Mouse (Mus musculus) gastrocnemius, adult 2 months (tissue): Measurements from ENCODE around the gene Mtx1. TPM values are rescaled to one million over a fixed set of nuclear protein-coding genes. Genes with fewer than 3 reads are reported as not detected.
A peak's percentile ranks its signal among the peaks of the same experiment; 100 is the strongest.

Source experiments
- DNase-seq: peaks from one replicate; pipeline ENCODE4 v3.0.0; 2022
- H3K27ac ChIP-seq: fragments of 200-600 bp; 2 replicates; pipeline ENCODE4 v1.8.1; 2022; ENCODE audit warnings: mild to moderate bottlenecking
- H3K4me3 ChIP-seq: fragments of 200-600 bp; 2 replicates; pipeline ENCODE4 v1.8.1; 2022; ENCODE audit warnings: mild to moderate bottlenecking, moderate library complexity
- CTCF ChIP-seq: fragments of 200-600 bp; IDR thresholded peaks from 2 replicates; pipeline ENCODE4 v1.8.1; 2022; ENCODE audit warnings: antibody characterized with exemption, mild to moderate bottlenecking, moderate library complexity
- intact Hi-C: fragments of 180-260 bp; cut with DNase I; formaldehyde crosslinking; loops from one replicate; pipeline ENCODE4 v1.15.1; 2025
- long read RNA-seq, 2 experiments: library from polyadenylated mRNA; stranded (forward); transcript quantifications; one replicate each; pipeline ENCODE4 v2.0.0; 2021
- total RNA-seq, 2 experiments: library from RNA; stranded (reverse); gene quantifications; 2 replicates each; pipeline ENCODE4 v1.2.3; 2021

The Mtx1 gene
- total RNA-seq, result 10 to 100 TPM; 40.7 to 51.4 TPM
- long read RNA-seq, experiment 1, transcript Mtx1-201 (8 exons, 1,617 nt), result major isoform, 15 of 18 reads
- long read RNA-seq, experiment 1, partial matches to known transcripts, result 1 of 18 reads
- long read RNA-seq, experiment 1, other reads (novel, unspliced or antisense), result 2 of 18 reads
- long read RNA-seq, experiment 2, transcript Mtx1-201 (8 exons, 1,617 nt), result major isoform, 15 of 22 reads
- long read RNA-seq, experiment 2, partial matches to known transcripts, result 5 of 22 reads
- long read RNA-seq, experiment 2, other reads (novel, unspliced or antisense), result 2 of 22 reads

GRCm38 (mm10) chr3:89226900-89227299 lies at the start of gene Mtx1:
TSS of gene Mtx1 (minus strand) at chr3:89227088.
- Histone ChIP-seq H3K27ac (peak within 1 kb of the TSS; percentile 83), H3K4me3 (peak within 1 kb of the TSS; percentile 80)
- intact Hi-C loops, result no loop called here
- TF ChIP-seq CTCF, result no peak
- no peak for DNase-seq

GRCm38 (mm10) chr3:89276061-89276460 lies 49.2 kb upstream of the Mtx1 start:
- Histone ChIP-seq H3K4me3 (peak overlapping the region; percentile 85), H3K27ac (peak overlapping the region; percentile 96)
- intact Hi-C loops, result no loop called here
- no peak for DNase-seq
- TF ChIP-seq CTCF, result no peak

GRCm38 (mm10) chr3:89271760-89272159 lies 44.9 kb upstream of the Mtx1 start:
- Histone ChIP-seq H3K27ac (peak overlapping the region; percentile 1; the same call in 1 of the 2 replicates), H3K4me3 (peak overlapping the region; percentile 11; the same call in 1 of the 2 replicates)
- DNase-seq, result peak; percentile 47
- intact Hi-C loops, result no loop called here
- TF ChIP-seq CTCF, result no peak

- TF ChIP-seq CTCF, result no peak
- H3K27ac ChIP-seq, result peak overlapping the region; percentile 90
- intact Hi-C loops, result no loop called here
- peak overlapping the region; percentile 88 for H3K4me3 ChIP-seq
- DNase-seq, result peak; percentile 73
These were observed 44.0 kb upstream of the Mtx1 start for GRCm38 (mm10) chr3:89270891-89271290.

GRCm38 (mm10) chr3:89270051-89270755 lies 43.3 kb upstream of the Mtx1 start, which contains the start of gene Slc50a1:
TSS of gene Slc50a1 (minus strand) at chr3:89270570.
- peak; percentile 64 for TF ChIP-seq CTCF
- H3K27ac ChIP-seq, result peak within 1 kb of the TSS; percentile 90
- DNase-seq, result peak; percentile 95
- peak within 1 kb of the TSS; percentile 88 for H3K4me3 ChIP-seq
- intact Hi-C loops, result no loop called here

- intact Hi-C loops, result no loop called here
These were observed 42.0 kb upstream of the Mtx1 start for GRCm38 (mm10) chr3:89268916-89269315.

GRCm38 (mm10) chr3:89266439-89266893 lies 39.6 kb upstream of the Mtx1 start:
- Histone ChIP-seq H3K27ac (peak overlapping the region; percentile 93), H3K4me3 (peak overlapping the region; percentile 84)
- DNase-seq, result peak; percentile 83
- intact Hi-C loops, result loop anchor here (2.0 kb wide), 2 partner anchors 14 to 16 kb away; partner anchors contain the start of gene Efna1
- no peak for TF ChIP-seq CTCF

More at GRCm38 (mm10) chr3:89268916-89269315, 42.0 kb upstream of the Mtx1 start:
- TF ChIP-seq CTCF, result no peak
- no peak for DNase-seq
- H3K4me3 ChIP-seq, result peak overlapping the region; percentile 88
- peak overlapping the region; percentile 90 for H3K27ac ChIP-seq

- H3K27ac ChIP-seq, result peak overlapping the region; percentile 81
- no peak overlapping the region for H3K4me3 ChIP-seq
- no peak for TF ChIP-seq CTCF
- intact Hi-C loops, result no loop called here
- DNase-seq, result no peak
These were observed 35.5 kb upstream of the Mtx1 start for GRCm38 (mm10) chr3:89262417-89262816.

GRCm38 (mm10) chr3:89260211-89260610 lies 33.3 kb upstream of the Mtx1 start:
- no peak for TF ChIP-seq CTCF
- Histone ChIP-seq H3K4me3 (no peak overlapping the region), H3K27ac (no peak overlapping the region)
- intact Hi-C loops, result no loop called here
- DNase-seq, result no peak

- Histone ChIP-seq H3K4me3 (no peak within 1 kb of the TSS), H3K27ac (no peak within 1 kb of the TSS)
- no peak for TF ChIP-seq CTCF
- intact Hi-C loops, result no loop called here
- DNase-seq, result no peak
These were observed 32.2 kb upstream of the Mtx1 start, which contains the start of gene Dpm3 for GRCm38 (mm10) chr3:89259076-89259475. TSS of gene Dpm3 (plus strand) at chr3:89259358.

- no peak for DNase-seq
- Histone ChIP-seq H3K4me3 (no peak overlapping the region), H3K27ac (peak overlapping the region; percentile 43; the same call in 1 of the 2 replicates)
- TF ChIP-seq CTCF, result no peak
- intact Hi-C loops, result no loop called here
These were observed 29.3 kb upstream of the Mtx1 start for GRCm38 (mm10) chr3:89256177-89256576.

GRCm38 (mm10) chr3:89254994-89255393 lies 28.1 kb upstream of the Mtx1 start:
- no peak for TF ChIP-seq CTCF
- H3K27ac ChIP-seq, result no peak overlapping the region
- DNase-seq, result no peak
- intact Hi-C loops, result no loop called here
- no peak overlapping the region for H3K4me3 ChIP-seq

GRCm38 (mm10) chr3:89251365-89251895 lies 24.5 kb upstream of the Mtx1 start:
- H3K27ac ChIP-seq, result peak overlapping the region; percentile 89
- TF ChIP-seq CTCF, result no peak
- DNase-seq, result peak; percentile 74
- intact Hi-C loops, result loop anchor here (2.0 kb wide), 1 partner anchor 15 kb away; no protein-coding TSS in a partner anchor
- peak overlapping the region; percentile 61 for H3K4me3 ChIP-seq
